Mouse (Mus musculus) spleen, postnatal 14 days (tissue): ENCODE data around the gene Astn2.

Experiments used
- DNase-seq, 2 experiments: peaks; one replicate each; pipeline ENCODE4 v3.0.0; 2021 to 2022; ENCODE audit warnings: low spot score in 2 of 2

Gene Astn2

GRCm38 (mm10) chr4:65674267-65674978, 730.0 kb downstream of the Astn2 start:
- no peak for DNase-seq

DNA sequence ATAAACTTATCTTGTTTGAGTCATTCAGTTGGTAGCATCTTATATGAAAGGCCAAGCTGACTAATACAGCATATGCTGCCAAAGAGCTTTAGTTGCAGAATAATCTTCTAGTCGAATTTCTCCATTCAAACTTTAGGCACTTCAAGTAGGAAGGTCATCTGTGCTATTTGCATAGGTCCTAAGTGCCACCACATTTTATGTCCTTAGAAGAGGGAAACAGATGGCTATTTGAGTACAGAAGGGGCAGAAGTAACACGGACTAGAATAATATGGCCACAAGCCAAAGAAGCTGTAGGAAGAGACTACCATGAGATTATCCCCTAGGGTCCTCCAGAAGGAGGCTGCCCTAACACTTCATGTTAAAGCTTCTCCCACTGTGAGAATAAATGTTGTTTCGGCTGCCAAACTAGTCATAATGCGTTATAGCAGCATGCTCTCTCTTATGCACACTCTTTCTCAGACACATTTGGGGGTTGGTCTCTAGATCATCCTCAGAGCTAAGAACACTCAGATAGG, 730.9 kb downstream of the Astn2 start:
- DNase-seq = no peak

- DNase-seq = no peak
These were observed 732.1 kb downstream of the Astn2 start for GRCm38 (mm10) chr4:65672294-65672693.

DNA sequence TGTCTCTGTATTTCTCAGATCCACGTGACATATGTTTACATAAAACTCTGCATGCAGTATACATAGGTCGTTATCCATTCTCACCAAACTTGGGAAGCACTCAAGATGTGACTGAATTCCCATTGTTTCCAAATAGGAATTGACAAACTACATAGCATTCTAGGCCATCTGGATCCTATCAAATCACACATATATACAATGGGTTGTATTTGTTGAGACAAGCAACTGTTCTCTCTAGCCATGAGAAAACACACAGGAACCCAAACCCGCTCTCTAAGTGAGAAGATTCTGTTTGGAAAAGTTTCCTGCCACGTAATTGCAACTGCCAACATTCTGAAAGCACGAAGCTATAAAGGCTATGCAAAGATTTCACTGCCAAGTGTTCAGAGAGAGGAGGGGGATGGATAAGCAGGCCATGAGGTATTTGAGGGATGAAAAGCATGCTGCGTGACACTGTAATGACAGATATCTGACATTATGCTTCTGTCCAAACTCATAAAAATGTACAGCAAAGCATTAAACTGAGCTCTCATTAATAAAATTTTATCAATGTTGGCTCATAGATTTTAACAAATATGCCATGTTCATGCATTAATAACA, 732.7 kb downstream of the Astn2 start:
- no peak for DNase-seq

GRCm38 (mm10) chr4:65667030-65667610, 737.3 kb downstream of the Astn2 start:
- DNase-seq = no peak

DNA sequence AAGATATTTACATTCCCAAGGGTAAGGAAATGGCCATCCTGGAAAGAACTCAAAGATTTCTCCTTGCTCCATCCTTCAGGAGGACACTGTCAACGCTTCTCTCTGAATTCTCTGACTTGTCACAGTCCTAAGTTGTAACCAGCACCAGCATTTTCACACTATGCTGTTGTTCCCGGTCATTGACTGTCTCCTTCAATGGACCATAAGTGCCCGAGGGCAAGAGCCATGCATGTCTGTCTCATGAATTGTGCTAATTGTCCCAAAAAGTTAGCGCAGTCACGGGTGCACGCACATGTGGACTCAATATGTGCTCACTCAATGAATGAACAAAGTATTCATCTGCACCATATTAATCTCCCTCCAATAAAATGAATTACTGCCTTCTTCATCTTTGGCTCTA, 741.2 kb downstream of the Astn2 start:
- no peak for DNase-seq

- DNase-seq = peak in 1 of 2 experiments; percentile 4
These were observed 749.7 kb downstream of the Astn2 start for GRCm38 (mm10) chr4:65654723-65655122.

DNA sequence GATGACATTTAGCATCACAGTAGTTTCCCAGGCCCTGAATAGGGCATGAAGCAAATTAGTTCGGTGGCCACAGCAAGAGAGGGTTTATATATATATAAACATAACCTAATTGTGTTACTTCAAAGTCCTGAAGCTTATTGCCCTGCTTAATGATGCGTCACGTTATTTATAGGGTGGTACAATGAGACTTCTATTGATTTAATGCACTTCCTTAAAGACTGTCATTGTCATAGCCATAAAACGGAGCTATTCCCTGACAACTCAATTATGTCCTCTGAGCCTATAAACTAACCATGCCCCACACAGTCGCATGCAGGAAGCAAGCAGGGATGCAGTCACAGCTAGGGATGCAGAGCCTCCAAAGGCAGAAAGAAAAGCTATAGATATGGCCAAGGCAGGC, 761.8 kb downstream of the Astn2 start:
- DNase-seq = no peak

GRCm38 (mm10) chr4:65638231-65638630, 766.2 kb downstream of the Astn2 start:
- no peak for DNase-seq

GRCm38 (mm10) chr4:65620125-65620524, 784.3 kb downstream of the Astn2 start:
- no peak for DNase-seq

DNA sequence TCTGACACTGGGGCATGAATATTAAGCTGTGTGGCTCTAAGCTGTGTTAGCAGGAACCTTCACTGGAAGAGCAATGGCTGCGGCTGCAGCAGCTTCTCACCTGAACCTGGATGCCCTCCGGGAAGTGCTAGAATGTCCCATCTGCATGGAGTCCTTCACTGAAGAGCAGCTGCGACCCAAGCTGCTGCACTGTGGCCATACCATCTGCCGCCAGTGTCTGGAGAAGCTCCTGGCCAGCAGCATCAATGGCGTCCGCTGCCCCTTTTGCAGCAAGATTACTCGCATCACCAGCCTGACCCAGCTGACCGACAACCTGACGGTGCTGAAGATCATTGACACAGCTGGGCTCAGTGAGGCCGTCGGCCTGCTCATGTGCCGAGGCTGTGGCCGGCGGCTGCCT, 791.3 kb downstream of the Astn2 start:
- DNase-seq = no peak

- DNase-seq = no peak
These were observed 793.5 kb downstream of the Astn2 start for GRCm38 (mm10) chr4:65610896-65611295.

GRCm38 (mm10) chr4:65610329-65610728, 794.1 kb downstream of the Astn2 start:
- no peak for DNase-seq

- no peak for DNase-seq
These were observed 796.3 kb downstream of the Astn2 start for GRCm38 (mm10) chr4:65608112-65608511.

DNA sequence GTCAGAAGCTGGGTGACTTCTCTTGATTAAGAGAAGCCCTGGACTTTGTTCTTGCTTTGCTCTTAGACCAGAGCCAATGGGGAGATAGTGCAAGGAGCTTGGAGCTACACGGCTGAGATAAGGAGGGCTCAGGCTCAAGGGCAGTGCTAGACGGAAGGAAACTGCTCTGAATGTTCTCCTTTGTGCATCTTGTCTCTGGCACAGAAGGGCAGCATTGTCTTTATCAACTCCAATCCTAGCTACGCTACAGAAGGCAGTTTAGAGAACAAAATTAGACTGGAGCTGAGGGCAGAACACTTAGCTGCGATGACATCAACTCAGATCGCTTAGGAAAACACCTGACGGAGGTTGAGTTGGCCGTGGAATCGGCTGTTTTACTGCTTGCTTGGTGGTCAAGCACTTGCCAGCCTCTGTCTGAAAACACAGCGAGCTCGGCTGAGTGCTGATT, 797.2 kb downstream of the Astn2 start:
- no peak for DNase-seq

DNA sequence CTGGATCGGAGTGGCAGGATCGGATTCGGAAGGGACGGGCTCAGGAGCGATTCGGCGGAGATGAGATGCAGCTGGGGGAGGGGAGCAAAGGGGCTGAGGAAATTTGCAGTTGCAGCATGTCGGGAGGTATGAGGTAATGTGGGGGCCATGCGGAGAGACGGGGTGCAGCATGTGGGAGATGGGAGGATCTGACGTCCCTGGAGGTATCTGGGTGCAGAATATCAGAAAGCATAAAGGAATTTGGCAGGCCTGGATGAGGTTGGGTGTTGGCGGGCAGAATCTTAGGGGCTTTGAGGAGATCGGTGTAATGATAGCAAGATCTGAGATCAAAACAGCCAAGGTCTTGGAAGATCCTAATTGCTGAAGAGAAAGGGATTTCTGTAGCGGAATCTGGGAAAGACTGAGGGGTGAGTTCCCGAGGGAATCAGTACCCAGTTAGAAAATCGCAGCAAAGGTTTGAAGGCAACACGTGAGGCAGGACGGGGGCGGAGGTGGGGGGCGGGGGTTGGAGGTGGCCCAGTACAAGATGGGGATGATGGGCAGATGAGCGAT, 799.2 kb downstream of the Astn2 start:
- DNase-seq = no peak

DNA sequence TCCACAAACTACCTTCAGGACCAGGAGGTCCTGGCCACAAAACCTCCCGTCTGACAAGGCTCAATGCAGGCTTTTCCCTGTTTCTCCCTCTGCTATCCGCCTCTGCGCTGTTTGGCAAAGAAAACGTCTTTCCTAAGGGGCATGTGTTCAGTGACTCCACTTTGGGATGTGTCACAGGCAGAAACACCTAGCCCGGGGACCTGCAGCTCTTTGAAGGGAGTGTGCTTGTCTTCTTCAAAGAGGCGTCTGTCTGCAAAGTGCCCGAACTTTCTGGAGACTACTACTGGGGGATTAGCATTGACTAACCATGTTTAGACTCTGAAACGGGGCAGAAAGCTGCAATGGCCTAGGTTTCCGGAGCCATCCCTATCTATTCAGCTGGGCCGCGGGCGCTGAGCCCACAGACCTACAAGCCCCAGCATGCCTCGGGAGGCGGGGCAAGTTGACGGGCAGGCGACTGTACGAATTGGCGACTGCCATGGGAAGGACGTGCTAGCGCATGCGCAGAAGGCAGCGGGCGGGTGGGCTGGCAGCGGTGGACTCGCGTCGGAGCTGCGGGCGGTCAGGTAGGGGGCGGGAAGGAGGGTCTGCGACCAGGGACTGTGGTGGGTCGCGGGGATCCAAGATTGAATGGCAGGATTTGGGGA, 799.8 kb downstream of the Astn2 start, which contains the start of gene Trim32:
Gene Trim32, plus strand, starts transcription at position 483 of the 647 bp plus-strand sequence.
- peak; percentile 84 to 90 for DNase-seq

DNA sequence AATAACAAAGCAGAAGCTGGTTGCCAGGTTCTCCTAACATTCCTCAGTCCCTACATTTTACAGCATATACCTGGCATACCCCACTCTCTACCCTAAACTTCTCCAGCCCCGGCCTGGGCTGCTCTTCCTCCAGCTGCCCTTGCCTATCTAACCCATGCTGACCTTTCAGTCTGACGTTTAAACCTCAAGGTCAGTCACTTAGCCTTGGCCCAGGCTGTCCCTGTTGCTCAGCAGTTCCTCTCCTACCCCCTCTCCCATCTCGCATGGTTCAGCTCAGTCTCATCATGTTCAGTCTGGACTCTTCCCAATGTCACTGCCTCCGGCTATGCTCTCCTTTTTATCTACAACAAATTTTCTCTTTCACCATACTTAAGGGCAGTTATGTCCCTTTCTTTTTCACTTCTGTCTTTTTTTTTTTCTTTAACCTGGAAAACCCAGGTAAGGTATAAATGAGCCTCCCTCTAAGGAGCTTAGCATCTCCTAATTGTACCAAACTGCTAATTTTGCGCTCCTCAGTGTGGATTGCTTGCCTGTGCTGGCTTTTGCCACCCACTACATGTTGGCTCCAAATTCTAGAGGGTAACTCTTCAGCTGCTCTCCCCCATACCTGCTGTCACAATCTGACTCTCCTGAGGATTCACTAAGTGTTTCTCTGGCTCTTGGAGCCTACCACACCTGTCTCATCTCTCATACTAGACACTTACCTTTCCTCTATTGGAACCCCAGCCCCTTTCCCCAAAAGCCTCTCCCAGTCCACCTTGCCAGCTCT, 809.6 kb downstream of the Astn2 start:
- no peak for DNase-seq

DNA sequence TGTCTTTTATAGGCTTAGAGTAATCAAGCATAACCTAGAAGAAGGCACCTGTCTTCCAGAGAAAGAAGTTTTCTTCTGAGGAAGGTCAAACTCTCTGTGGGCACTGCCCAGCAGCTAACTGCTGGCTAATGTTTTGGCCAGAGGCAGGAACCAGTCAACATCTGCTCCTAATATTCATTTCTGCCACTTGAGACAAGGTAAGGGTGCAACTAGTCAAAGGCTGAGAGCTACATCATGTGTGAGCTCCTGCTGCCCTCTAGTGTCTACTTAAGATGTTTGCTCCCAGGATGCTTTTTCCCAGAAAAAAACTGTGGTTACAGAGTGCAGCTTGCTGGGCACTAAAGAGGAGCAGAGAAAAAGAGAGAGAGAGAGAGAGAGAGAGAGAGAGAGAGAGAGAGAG, 814.6 kb downstream of the Astn2 start:
- no peak for DNase-seq

GRCm38 (mm10) chr4:65586947-65587346, 817.5 kb downstream of the Astn2 start:
- no peak for DNase-seq

DNA sequence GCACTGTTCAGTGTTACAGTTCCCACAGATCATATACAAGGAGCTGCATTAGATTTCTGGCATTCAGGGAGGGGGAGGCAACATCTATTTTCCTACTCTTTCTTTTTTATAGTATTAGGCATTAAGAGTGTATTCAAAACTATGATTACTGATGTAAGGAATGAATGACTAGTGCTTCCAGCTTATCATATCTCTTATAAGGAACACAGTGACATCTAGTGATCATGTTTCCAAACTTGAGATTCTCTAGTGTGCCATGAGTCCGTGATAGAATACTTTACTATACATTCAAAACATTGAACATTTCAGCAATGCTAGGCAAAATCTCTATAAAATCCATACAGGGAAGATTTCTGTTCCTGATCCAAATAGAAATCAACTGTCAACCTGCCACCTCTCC, 824.2 kb downstream of the Astn2 start:
- no peak for DNase-seq
